In the genomic region with DNA sequence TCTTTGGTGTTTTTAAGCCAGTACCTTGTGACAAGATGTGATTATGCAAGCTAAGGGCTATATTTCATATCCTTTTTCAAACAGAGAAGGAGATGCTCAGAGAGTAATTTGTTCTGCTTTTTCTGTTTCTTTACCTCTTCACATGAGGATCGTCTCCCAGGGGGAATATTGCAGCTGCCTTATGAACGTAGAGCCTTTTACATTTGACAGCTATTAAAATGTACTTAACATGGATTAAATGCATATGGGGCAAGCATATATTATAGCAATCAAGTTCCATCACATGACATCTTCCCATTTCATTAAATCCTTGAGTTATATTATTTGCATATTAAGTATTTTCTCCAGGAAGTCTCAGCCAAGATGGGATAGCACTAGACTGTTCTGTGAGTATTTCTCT, we compare ENCODE assay signal across 20 mouse cellular contexts.
"Had no signal": no experiment of that assay in that cellular context is flagged by ENCODE, and none has a peak within 500 bp of the region (broad histone marks: within the 10 kb centered on the region; RNA-seq: fewer than 3 reads in every experiment).

No protein-coding gene starts in this region.

- H3K4me1 ChIP-seq: kidney, embryonic 15.5 days; liver, embryonic 13.5 days; midbrain, embryonic 15.5 days; neural tube, embryonic 12.5 days; neural tube, embryonic 15.5 days had no signal

- H3K27me3 ChIP-seq: kidney, embryonic 15.5 days; liver, embryonic 13.5 days; midbrain, embryonic 15.5 days; neural tube, embryonic 12.5 days; neural tube, embryonic 15.5 days had no signal

- H3K27ac ChIP-seq: kidney, embryonic 15.5 days; left cerebral cortex, adult 2 months; liver, embryonic 13.5 days; midbrain, embryonic 15.5 days; neural tube, embryonic 12.5 days; neural tube, embryonic 15.5 days; stomach, postnatal 0 days had no signal

- ATAC-seq: midbrain, embryonic 15.5 days had no signal

- H3K4me3 ChIP-seq: kidney, embryonic 15.5 days; left cerebral cortex, adult 2 months; liver, embryonic 13.5 days; midbrain, embryonic 15.5 days; neural tube, embryonic 12.5 days; neural tube, embryonic 15.5 days had no signal

- DNase-seq: kidney, adult 8-10 months; kidney, postnatal 10 days; kidney, postnatal 36 days; layer of hippocampus, postnatal 36 days; liver, embryonic 13.5 days; lung, adult 2 months; lung, postnatal 14 days; lung, postnatal 4 days; right cerebral cortex, adult 18-20 months; right cerebral cortex, postnatal 14 days; right cerebral cortex, postnatal 4 days; thymus, adult 2 months; thymus, postnatal 14 days; thymus, postnatal 4 days had no signal

- H3K4me2 ChIP-seq: kidney, embryonic 15.5 days; liver, embryonic 13.5 days; midbrain, embryonic 15.5 days; neural tube, embryonic 12.5 days; neural tube, embryonic 15.5 days had no signal

- H3K9me3 ChIP-seq: kidney, embryonic 15.5 days; liver, embryonic 13.5 days; midbrain, embryonic 15.5 days; neural tube, embryonic 12.5 days; neural tube, embryonic 15.5 days had no signal

- H3K36me3 ChIP-seq: kidney, embryonic 15.5 days; liver, embryonic 13.5 days; midbrain, embryonic 15.5 days; neural tube, embryonic 12.5 days; neural tube, embryonic 15.5 days had no signal

- H3K9ac ChIP-seq: kidney, embryonic 15.5 days; liver, embryonic 13.5 days; midbrain, embryonic 15.5 days; neural tube, embryonic 12.5 days; neural tube, embryonic 15.5 days had no signal
